Mouse (Mus musculus) heart, embryonic 12.5 days (tissue): ENCODE results near the gene Nt5dc3. TPM values are rescaled to one million over a fixed set of nuclear protein-coding genes. Genes with fewer than 3 reads are reported as not detected.

Experiments
- ATAC-seq: fragments of 200-750 bp; cut with Nextera tagmentation; 2 replicates; pipeline ENCODE4 v1.8.0; 2017; ENCODE audit warnings: moderate TSS enrichment, moderate library complexity; ENCODE audit not compliant: insufficient number of reproducible peaks, low FRiP score
- H3K27ac ChIP-seq: fragments of 300-500 bp; sonication (generic); 2 replicates; pipeline ENCODE4 v1.5.1; 2016; ENCODE audit warnings: mild to moderate bottlenecking, moderate library complexity; ENCODE audit not compliant: poor library complexity, severe bottlenecking
- H3K27me3 ChIP-seq: fragments of 300-500 bp; sonication (generic); replicated peaks from 2 replicates; pipeline ENCODE4 v1.6.1; 2016; ENCODE audit warnings: mild to moderate bottlenecking, moderate library complexity
- H3K36me3 ChIP-seq: fragments of 300-500 bp; sonication (generic); 2 replicates; pipeline ENCODE4 v1.6.1; 2016; ENCODE audit warnings: mild to moderate bottlenecking, moderate library complexity
- H3K4me1 ChIP-seq: fragments of 300-500 bp; sonication (generic); replicated peaks from 2 replicates; pipeline ENCODE4 v1.6.1; 2016; ENCODE audit warnings: mild to moderate bottlenecking
- H3K4me2 ChIP-seq: fragments of 300-500 bp; sonication (generic); 2 replicates; pipeline ENCODE4 v1.6.1; 2016; ENCODE audit warnings: mild to moderate bottlenecking, moderate library complexity
- H3K4me3 ChIP-seq: fragments of 300-500 bp; sonication (generic); 2 replicates; pipeline ENCODE4 v1.5.1; 2016; ENCODE audit warnings: mild to moderate bottlenecking
- H3K9ac ChIP-seq: fragments of 300-500 bp; sonication (generic); 2 replicates; pipeline ENCODE4 v1.6.1; 2016; ENCODE audit warnings: mild to moderate bottlenecking, moderate library complexity
- H3K9me3 ChIP-seq: fragments of 300-500 bp; sonication (generic); replicated peaks from 2 replicates; pipeline ENCODE4 v1.6.1; 2016; ENCODE audit warnings: mild to moderate bottlenecking, moderate library complexity
- WGBS: fragments of 180-500 bp; shearing (Covaris S2); methylation state at CpG from one replicate; pipeline ENCODE4 v1.1.7; 2016; 5-methylcytosine and 5-hydroxymethylcytosine counted together
- polyA plus RNA-seq: library from polyadenylated mRNA; unstranded; fragments of >200 nt; fragmentation: Nextera tagmentation; extraction: Ambion mirVana; gene quantifications from 2 replicates; pipeline ENCODE4 v1.2.1, GENCODE M21; 2016

The Nt5dc3 gene
- polyA plus RNA-seq, 1 experiment from 2014 or later, result 2.0 TPM

- no peak for ATAC-seq
- no peaks in the 10 kb centered on the region for H3K27me3 ChIP-seq
- no peak overlapping the region for H3K27ac ChIP-seq
- WGBS, result 89% methylated on average over 7 of the region's 7 CpGs
- H3K4me3 ChIP-seq, result no peak overlapping the region
- H3K36me3 ChIP-seq, result peaks cover 37% of the 10 kb centered on the region
- no peaks in the 10 kb centered on the region for H3K9me3 ChIP-seq
- no peak overlapping the region for H3K4me2 ChIP-seq
- H3K9ac ChIP-seq, result no peak overlapping the region
- H3K4me1 ChIP-seq, result peaks cover 28% of the 10 kb centered on the region
Observed at GRCm38 (mm10) chr10:86821014-86821413, 42.2 kb downstream of the Nt5dc3 start.

GRCm38 (mm10) chr10:86824093-86824492 is 45.3 kb downstream of the Nt5dc3 start:
- Histone ChIP-seq H3K9ac (no peak overlapping the region), H3K9me3 (0 out of 2 replicates have a peak, but pooled peaks cover 5% of the 10 kb centered on the region), H3K27me3 (no peaks in the 10 kb centered on the region), H3K27ac (no peak overlapping the region), H3K36me3 (peaks cover 46% of the 10 kb centered on the region), H3K4me2 (no peak overlapping the region), H3K4me3 (no peak overlapping the region), H3K4me1 (peaks cover 21% of the 10 kb centered on the region)
- WGBS, result 79% methylated on average over 6 of the region's 6 CpGs
- ATAC-seq, result no peak

- Histone ChIP-seq H3K4me3 (no peak overlapping the region), H3K27me3 (no peaks in the 10 kb centered on the region), H3K9ac (no peak overlapping the region), H3K9me3 (0 out of 2 replicates have a peak, but pooled peaks cover 9% of the 10 kb centered on the region), H3K27ac (no peak overlapping the region), H3K4me2 (no peak overlapping the region), H3K4me1 (peaks cover 13% of the 10 kb centered on the region), H3K36me3 (peaks cover 53% of the 10 kb centered on the region)
- WGBS, result 74% methylated on average over 14 of the region's 14 CpGs
- no peak for ATAC-seq
Observed at GRCm38 (mm10) chr10:86824871-86825270, 46.1 kb downstream of the Nt5dc3 start.

GRCm38 (mm10) chr10:86825871-86826522 is 47.2 kb downstream of the Nt5dc3 start:
- H3K27ac ChIP-seq, result peak overlapping the region; percentile 57
- H3K4me2 ChIP-seq, result no peak overlapping the region
- H3K4me1 ChIP-seq, result peaks cover 10% of the 10 kb centered on the region
- no peaks in the 10 kb centered on the region for H3K27me3 ChIP-seq
- no peak overlapping the region for H3K4me3 ChIP-seq
- no peak; the same call in 1 of the 2 replicates for ATAC-seq
- WGBS, result 78% methylated on average over 10 of the region's 10 CpGs
- H3K9me3 ChIP-seq, result 0 out of 2 replicates have a peak, but pooled peaks cover 9% of the 10 kb centered on the region
- peaks cover 49% of the 10 kb centered on the region for H3K36me3 ChIP-seq
- H3K9ac ChIP-seq, result no peak overlapping the region

- no peak for ATAC-seq
- H3K4me3 ChIP-seq, result no peak overlapping the region
- no peak overlapping the region for H3K4me2 ChIP-seq
- H3K27me3 ChIP-seq, result no peaks in the 10 kb centered on the region
- H3K4me1 ChIP-seq, result peaks cover 10% of the 10 kb centered on the region
- no peak overlapping the region for H3K9ac ChIP-seq
- H3K27ac ChIP-seq, result no peak overlapping the region
- H3K9me3 ChIP-seq, result 0 out of 2 replicates have a peak, but pooled peaks cover 9% of the 10 kb centered on the region
- H3K36me3 ChIP-seq, result peaks cover 49% of the 10 kb centered on the region
- 72% methylated on average over 3 of the region's 3 CpGs for WGBS
Observed at GRCm38 (mm10) chr10:86826929-86827328, 48.1 kb downstream of the Nt5dc3 start.

GRCm38 (mm10) chr10:86828221-86829135 is 49.7 kb downstream of the Nt5dc3 start:
- 0 out of 2 replicates have a peak, but pooled peaks cover 9% of the 10 kb centered on the region for H3K9me3 ChIP-seq
- no peak overlapping the region for H3K4me3 ChIP-seq
- no peak overlapping the region for H3K4me2 ChIP-seq
- no peak overlapping the region for H3K27ac ChIP-seq
- no peak overlapping the region for H3K9ac ChIP-seq
- WGBS, result 83% methylated on average over 15 of the region's 15 CpGs
- ATAC-seq, result no peak
- H3K27me3 ChIP-seq, result no peaks in the 10 kb centered on the region
- peaks cover 10% of the 10 kb centered on the region for H3K4me1 ChIP-seq
- H3K36me3 ChIP-seq, result peaks cover 53% of the 10 kb centered on the region

- no peak for ATAC-seq
- Histone ChIP-seq H3K4me1 (peaks cover 10% of the 10 kb centered on the region), H3K9ac (no peak overlapping the region), H3K4me3 (no peak overlapping the region), H3K4me2 (no peak overlapping the region), H3K9me3 (0 out of 2 replicates have a peak, but pooled peaks cover 9% of the 10 kb centered on the region), H3K27me3 (no peaks in the 10 kb centered on the region), H3K27ac (no peak overlapping the region), H3K36me3 (peaks cover 54% of the 10 kb centered on the region)
- WGBS, result 90% methylated on average over 2 of the region's 2 CpGs
Observed at GRCm38 (mm10) chr10:86829515-86829914, 50.7 kb downstream of the Nt5dc3 start.

- H3K36me3 ChIP-seq, result peaks cover 31% of the 10 kb centered on the region
- no peak overlapping the region for H3K9ac ChIP-seq
- H3K4me3 ChIP-seq, result no peak overlapping the region
- no peak overlapping the region for H3K4me2 ChIP-seq
- ATAC-seq, result no peak
- no peaks in the 10 kb centered on the region for H3K4me1 ChIP-seq
- no peak overlapping the region for H3K27ac ChIP-seq
- H3K9me3 ChIP-seq, result no peaks in the 10 kb centered on the region
- H3K27me3 ChIP-seq, result no peaks in the 10 kb centered on the region
- WGBS, result 83% methylated on average over 4 of the region's 4 CpGs
Observed at GRCm38 (mm10) chr10:86836784-86837183, 58.0 kb downstream of the Nt5dc3 start.

- peaks cover 26% of the 10 kb centered on the region for H3K36me3 ChIP-seq
- H3K4me1 ChIP-seq, result no peaks in the 10 kb centered on the region
- H3K9me3 ChIP-seq, result no peaks in the 10 kb centered on the region
- H3K27me3 ChIP-seq, result no peaks in the 10 kb centered on the region
- no peak overlapping the region for H3K4me3 ChIP-seq
- 90% methylated on average over 6 of the region's 6 CpGs for WGBS
- H3K27ac ChIP-seq, result no peak overlapping the region
- no peak overlapping the region for H3K9ac ChIP-seq
- no peak overlapping the region for H3K4me2 ChIP-seq
- ATAC-seq, result no peak
Observed at GRCm38 (mm10) chr10:86838827-86839226, 60.0 kb downstream of the Nt5dc3 start.

- Histone ChIP-seq H3K4me1 (0 out of 2 replicates have a peak, but pooled peaks cover 5% of the 10 kb centered on the region), H3K9ac (no peak overlapping the region), H3K27ac (no peak overlapping the region), H3K4me3 (no peak overlapping the region), H3K4me2 (no peak overlapping the region), H3K36me3 (peaks cover 4% of the 10 kb centered on the region; the same call in 1 of the 2 replicates), H3K9me3 (no peaks in the 10 kb centered on the region), H3K27me3 (no peaks in the 10 kb centered on the region)
- WGBS, result 81% methylated on average over 5 of the region's 5 CpGs
- ATAC-seq, result no peak
Observed at GRCm38 (mm10) chr10:86842659-86843058, 63.9 kb downstream of the Nt5dc3 start.

GRCm38 (mm10) chr10:86846926-86847467 is 68.2 kb downstream of the Nt5dc3 start:
- WGBS, result 72% methylated on average over 9 of the region's 9 CpGs
- Histone ChIP-seq H3K36me3 (no peaks in the 10 kb centered on the region), H3K9me3 (no peaks in the 10 kb centered on the region), H3K9ac (no peak overlapping the region), H3K4me1 (peaks cover 14% of the 10 kb centered on the region), H3K4me2 (no peak overlapping the region), H3K27ac (no peak overlapping the region), H3K4me3 (no peak overlapping the region), H3K27me3 (no peaks in the 10 kb centered on the region)
- no peak for ATAC-seq
